Mouse (Mus musculus) stomach, embryonic 14.5 days (tissue): ENCODE data around the gene Gm9747. TPM values are rescaled to one million over a fixed set of nuclear protein-coding genes. Genes with fewer than 3 reads are reported as not detected.
A peak's percentile ranks its signal among the peaks of the same experiment; 100 is the strongest.

Experiments
- ATAC-seq: fragments of 200-750 bp; cut with Nextera tagmentation; 2 replicates; pipeline ENCODE4 v1.8.0; 2017; ENCODE audit warnings: low read depth, moderate TSS enrichment; ENCODE audit not compliant: insufficient number of reproducible peaks, insufficient read depth, low FRiP score
- H3K27ac ChIP-seq: fragments of 300-500 bp; sonication (generic); 2 replicates; pipeline ENCODE4 v1.5.1; 2014; ENCODE audit warnings: mild to moderate bottlenecking, low read length, moderate library complexity, mixed read lengths
- H3K27me3 ChIP-seq: fragments of 300-500 bp; sonication (generic); 2 replicates; pipeline ENCODE4 v1.6.1; 2014; ENCODE audit warnings: low read length, control low read depth, mixed read lengths; ENCODE audit not compliant: control insufficient read depth, insufficient read depth
- H3K36me3 ChIP-seq: fragments of 300-500 bp; sonication (generic); 2 replicates; pipeline ENCODE4 v1.6.1; 2014; ENCODE audit warnings: mild to moderate bottlenecking, control low read depth, low read length, moderate library complexity, mixed read lengths; ENCODE audit not compliant: control insufficient read depth, insufficient read depth
- H3K4me1 ChIP-seq: fragments of 300-500 bp; sonication (generic); 2 replicates; pipeline ENCODE4 v1.6.1; 2014; ENCODE audit warnings: low read length, control low read depth, mixed read lengths; ENCODE audit not compliant: control insufficient read depth, insufficient read depth
- H3K4me2 ChIP-seq: fragments of 300-500 bp; sonication (generic); replicated peaks from 2 replicates; pipeline ENCODE4 v1.6.1; 2014; ENCODE audit warnings: low read depth, low read length, control low read depth
- H3K4me3 ChIP-seq: fragments of 300-500 bp; sonication (generic); 2 replicates; pipeline ENCODE4 v1.5.1; 2014; ENCODE audit warnings: low read depth, low read length, control low read depth
- H3K9ac ChIP-seq: fragments of 300-500 bp; sonication (generic); replicated peaks from 2 replicates; pipeline ENCODE4 v1.6.1; 2014; ENCODE audit warnings: low read depth, mild to moderate bottlenecking, control low read depth, low read length, moderate library complexity, mixed read lengths
- H3K9me3 ChIP-seq: fragments of 300-500 bp; sonication (generic); 2 replicates; pipeline ENCODE4 v1.6.1; 2016; ENCODE audit warnings: low read depth, low read length, control low read depth; ENCODE audit not compliant: control insufficient read depth
- WGBS: fragments of 180-500 bp; shearing (Covaris S2); extraction: QIAGEN DNeasy Blood & Tissue Kit; methylation state at CpG from one replicate; pipeline ENCODE4 v1.1.7; 2014; 5-methylcytosine and 5-hydroxymethylcytosine counted together
- polyA plus RNA-seq: library from polyadenylated mRNA; unstranded; fragments of >200 nt; fragmentation: Nextera tagmentation; extraction: Ambion mirVana; gene quantifications from 2 replicates; pipeline ENCODE4 v1.2.1, GENCODE M21; 2014

The Gm9747 gene
- polyA plus RNA-seq: 20.3 and 22.5 TPM in 2 replicates

- Histone ChIP-seq H3K9me3 (no peaks in the 10 kb centered on the region), H3K27me3 (no peaks in the 10 kb centered on the region), H3K4me1 (no peaks in the 10 kb centered on the region), H3K4me2 (no peak within 1 kb of the TSS), H3K9ac (no peak within 1 kb of the TSS), H3K36me3 (peaks cover 8% of the 10 kb centered on the region), H3K27ac (no peak within 1 kb of the TSS), H3K4me3 (no peak within 1 kb of the TSS)
- 95% methylated on average over 3 of the region's 3 CpGs for WGBS
- no peak for ATAC-seq
Observed at GRCm38 (mm10) chr1:82232812-82233211, at the start of gene Gm9747. Gene Gm9747 (plus strand): TSS chr1:82233112.

GRCm38 (mm10) chr1:82183913-82184442 lies 48.9 kb upstream of the Gm9747 start:
- no peak for ATAC-seq

GRCm38 (mm10) chr1:82188549-82189231 lies 44.2 kb upstream of the Gm9747 start:
- no peak overlapping the region for H3K27ac ChIP-seq
- H3K4me1 ChIP-seq: no peaks in the 10 kb centered on the region
- no peaks in the 10 kb centered on the region for H3K27me3 ChIP-seq
- H3K9ac ChIP-seq: no peak overlapping the region
- no peak overlapping the region for H3K4me3 ChIP-seq
- no peaks in the 10 kb centered on the region for H3K36me3 ChIP-seq
- 65% methylated on average over 10 of the region's 10 CpGs for WGBS
- H3K9me3 ChIP-seq: no peaks in the 10 kb centered on the region
- no peak for ATAC-seq
- H3K4me2 ChIP-seq: no peak overlapping the region

More at GRCm38 (mm10) chr1:82183913-82184442, 48.9 kb upstream of the Gm9747 start:
- Histone ChIP-seq H3K9me3 (no peaks in the 10 kb centered on the region), H3K4me1 (no peaks in the 10 kb centered on the region), H3K4me3 (no peak overlapping the region), H3K4me2 (no peak overlapping the region), H3K9ac (no peak overlapping the region), H3K27ac (no peak overlapping the region), H3K36me3 (no peaks in the 10 kb centered on the region), H3K27me3 (no peaks in the 10 kb centered on the region)
- 72% methylated on average over 8 of the region's 8 CpGs for WGBS

GRCm38 (mm10) chr1:82189516-82189915 lies 43.4 kb upstream of the Gm9747 start:
- WGBS: 36% methylated on average over 3 of the region's 3 CpGs
- ATAC-seq: no peak
- Histone ChIP-seq H3K9ac (no peak overlapping the region), H3K27ac (no peak overlapping the region), H3K27me3 (no peaks in the 10 kb centered on the region), H3K4me3 (no peak overlapping the region), H3K36me3 (no peaks in the 10 kb centered on the region), H3K4me1 (no peaks in the 10 kb centered on the region), H3K4me2 (no peak overlapping the region), H3K9me3 (no peaks in the 10 kb centered on the region)

GRCm38 (mm10) chr1:82191579-82191978 lies 41.3 kb upstream of the Gm9747 start:
- no peak overlapping the region for H3K27ac ChIP-seq
- H3K9me3 ChIP-seq: no peaks in the 10 kb centered on the region
- H3K4me1 ChIP-seq: no peaks in the 10 kb centered on the region
- H3K36me3 ChIP-seq: no peaks in the 10 kb centered on the region
- no peak overlapping the region for H3K4me2 ChIP-seq
- H3K27me3 ChIP-seq: no peaks in the 10 kb centered on the region
- 43% methylated on average over 3 of the region's 3 CpGs for WGBS
- H3K4me3 ChIP-seq: no peak overlapping the region
- no peak for ATAC-seq
- no peak overlapping the region for H3K9ac ChIP-seq

GRCm38 (mm10) chr1:82199918-82200317 lies 33.0 kb upstream of the Gm9747 start:
- Histone ChIP-seq H3K27me3 (no peaks in the 10 kb centered on the region), H3K27ac (no peak overlapping the region; the same call in 1 of the 2 replicates), H3K36me3 (no peaks in the 10 kb centered on the region), H3K9ac (no peak overlapping the region), H3K4me3 (no peak overlapping the region), H3K4me1 (peaks cover 5% of the 10 kb centered on the region), H3K4me2 (no peak overlapping the region), H3K9me3 (no peaks in the 10 kb centered on the region)
- ATAC-seq: peak; percentile 46; the same call in 1 of the 2 replicates
- 0% methylated on average over 1 of the region's 1 CpGs for WGBS

GRCm38 (mm10) chr1:82200636-82201035 lies 32.3 kb upstream of the Gm9747 start:
- no peaks in the 10 kb centered on the region for H3K9me3 ChIP-seq
- no peak overlapping the region for H3K4me3 ChIP-seq
- H3K27ac ChIP-seq: no peak overlapping the region
- no peak for ATAC-seq
- WGBS: 59% methylated on average over 7 of the region's 7 CpGs
- no peak overlapping the region for H3K9ac ChIP-seq
- peaks cover 5% of the 10 kb centered on the region for H3K4me1 ChIP-seq
- no peak overlapping the region for H3K4me2 ChIP-seq
- no peaks in the 10 kb centered on the region for H3K27me3 ChIP-seq
- H3K36me3 ChIP-seq: no peaks in the 10 kb centered on the region

GRCm38 (mm10) chr1:82207511-82207910 lies 25.4 kb upstream of the Gm9747 start:
- ATAC-seq: no peak
- H3K27me3 ChIP-seq: no peaks in the 10 kb centered on the region
- H3K4me3 ChIP-seq: no peak overlapping the region
- 68% methylated on average over 5 of the region's 5 CpGs for WGBS
- H3K4me1 ChIP-seq: no peaks in the 10 kb centered on the region
- no peaks in the 10 kb centered on the region for H3K36me3 ChIP-seq
- no peak overlapping the region for H3K27ac ChIP-seq
- no peak overlapping the region for H3K4me2 ChIP-seq
- no peak overlapping the region for H3K9ac ChIP-seq
- H3K9me3 ChIP-seq: no peaks in the 10 kb centered on the region
